Mouse (Mus musculus) cerebellum, adult 2 months (tissue): ENCODE measurements around the gene Sik1. TPM values are rescaled to one million over a fixed set of nuclear protein-coding genes. Genes with fewer than 3 reads are reported as not detected.

ENCODE experiments used
- DNase-seq, 2 experiments: peaks; one replicate each; pipeline ENCODE4 v3.0.0; 2021
- H3K27ac ChIP-seq: fragments of 200-500 bp; 2 replicates; pipeline ENCODE4 v1.5.1; 2012; ENCODE audit warnings: low read length, control low read depth, inconsistent platforms; ENCODE audit not compliant: insufficient read depth
- H3K27me3 ChIP-seq: fragments of 200-500 bp; 2 replicates; pipeline ENCODE4 v1.6.1; 2012; ENCODE audit warnings: inconsistent platforms, mild to moderate bottlenecking, low read length, moderate library complexity; ENCODE audit not compliant: control insufficient read depth, insufficient read depth
- H3K4me1 ChIP-seq: fragments of 200-500 bp; 2 replicates; pipeline ENCODE4 v1.6.1; 2011; ENCODE audit warnings: low read length; ENCODE audit not compliant: control insufficient read depth, insufficient read depth
- H3K4me3 ChIP-seq: fragments of 200-500 bp; replicated peaks from 2 replicates; pipeline ENCODE3; 2011; ENCODE audit warnings: mild to moderate bottlenecking, low read depth, low read length, control low read depth; ENCODE audit not compliant: insufficient read depth
- CTCF ChIP-seq: fragments of 200-500 bp; IDR thresholded peaks from 2 replicates; pipeline ENCODE4 v1.5.1; 2011; ENCODE audit warnings: low read depth, mild to moderate bottlenecking, control low read depth, low read length, moderate library complexity, borderline replicate concordance; ENCODE audit not compliant: insufficient read depth
- POLR2A ChIP-seq: fragments of 200-500 bp; IDR thresholded peaks from 2 replicates; pipeline ENCODE4 v1.6.1; 2011; ENCODE audit warnings: low read length, control low read depth, borderline replicate concordance; ENCODE audit not compliant: insufficient read depth
- WGBS: fragments of 180-500 bp; shearing (Covaris S2); methylation state at CpG from one replicate; pipeline ENCODE4 v1.1.7; 2018; 5-methylcytosine and 5-hydroxymethylcytosine counted together
- polyA plus RNA-seq: library from polyadenylated mRNA; depleted of rRNA; stranded (reverse); fragments of >200 nt; gene quantifications from 2 replicates; pipeline ENCODE4 v1.2.3, GENCODE M21; 2012

Sik1 gene
- polyA plus RNA-seq, 1 experiment, result 5.0 TPM

DNA sequence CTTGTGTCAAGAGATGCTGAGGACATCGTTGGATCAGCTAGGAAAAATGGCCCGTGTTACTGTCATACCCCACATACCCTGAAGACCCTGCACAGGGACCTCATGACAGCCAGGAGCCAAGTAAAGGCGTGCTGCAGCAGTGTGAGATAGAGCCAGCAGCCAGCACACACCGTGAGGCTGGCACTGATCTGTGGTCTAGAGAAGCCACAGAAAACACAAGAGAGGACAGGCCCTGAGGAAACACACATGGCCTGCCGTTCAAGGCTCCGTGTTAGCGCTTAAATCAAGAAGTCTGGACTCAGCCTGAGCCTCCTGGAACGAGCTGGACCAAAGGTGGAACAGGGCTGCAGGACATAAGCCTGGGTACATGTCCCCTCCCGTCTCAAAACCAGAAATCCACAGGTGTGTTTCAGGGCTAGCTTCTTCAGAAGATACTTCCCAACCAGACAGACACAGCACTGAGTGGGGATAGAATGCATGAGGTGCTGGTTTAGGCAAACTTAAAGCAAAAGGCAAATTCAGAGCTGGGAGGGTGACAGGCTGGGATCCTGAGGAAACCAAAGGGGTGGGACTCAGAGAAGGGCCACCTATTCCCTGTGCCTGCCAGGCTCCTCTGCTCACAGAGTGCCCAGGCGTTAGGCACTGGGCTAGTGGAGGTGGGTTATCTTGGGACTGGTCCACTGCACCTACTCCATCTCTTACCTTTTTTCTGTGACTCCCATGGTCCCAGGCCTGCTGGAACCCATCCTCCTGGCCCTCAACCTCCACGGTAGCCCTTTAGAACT is 9.3 kb upstream of the Sik1 start:
- Histone ChIP-seq H3K27ac (no peak overlapping the region), H3K27me3 (no peaks in the 10 kb centered on the region), H3K4me1 (no peaks in the 10 kb centered on the region), H3K4me3 (no peak overlapping the region)
- no peak for DNase-seq
- whole genome bisulfite sequencing, result 62% methylated on average over 11 of the region's 11 CpGs
- TF ChIP-seq CTCF (no peak), POLR2A (no peak)

GRCm38 (mm10) chr17:31863151-31863815 is 7.7 kb upstream of the Sik1 start:
- Histone ChIP-seq H3K27me3 (no peaks in the 10 kb centered on the region), H3K4me3 (no peak overlapping the region), H3K27ac (no peak overlapping the region), H3K4me1 (no peaks in the 10 kb centered on the region)
- TF ChIP-seq POLR2A, result no peak
- TF ChIP-seq CTCF, result no peak
- DNase-seq, result no peak
- WGBS, result 78% methylated on average over 10 of the region's 10 CpGs

- WGBS, result 74% methylated on average over 6 of the region's 6 CpGs
- Histone ChIP-seq H3K4me3 (no peak overlapping the region), H3K27me3 (no peaks in the 10 kb centered on the region), H3K4me1 (no peaks in the 10 kb centered on the region), H3K27ac (no peak overlapping the region)
- TF ChIP-seq CTCF (no peak), POLR2A (no peak)
- DNase-seq, result no peak
Observed at GRCm38 (mm10) chr17:31862136-31862535, 6.5 kb upstream of the Sik1 start.

- no peak overlapping the region for H3K27ac ChIP-seq
- TF ChIP-seq POLR2A, result no peak
- TF ChIP-seq CTCF, result no peak
- no peak for DNase-seq
- no peaks in the 10 kb centered on the region for H3K4me1 ChIP-seq
- H3K27me3 ChIP-seq, result no peaks in the 10 kb centered on the region
- 88% methylated on average over 5 of the region's 5 CpGs for WGBS
- H3K4me3 ChIP-seq, result no peak overlapping the region
Observed at GRCm38 (mm10) chr17:31861661-31862060, 6.1 kb upstream of the Sik1 start.

DNA sequence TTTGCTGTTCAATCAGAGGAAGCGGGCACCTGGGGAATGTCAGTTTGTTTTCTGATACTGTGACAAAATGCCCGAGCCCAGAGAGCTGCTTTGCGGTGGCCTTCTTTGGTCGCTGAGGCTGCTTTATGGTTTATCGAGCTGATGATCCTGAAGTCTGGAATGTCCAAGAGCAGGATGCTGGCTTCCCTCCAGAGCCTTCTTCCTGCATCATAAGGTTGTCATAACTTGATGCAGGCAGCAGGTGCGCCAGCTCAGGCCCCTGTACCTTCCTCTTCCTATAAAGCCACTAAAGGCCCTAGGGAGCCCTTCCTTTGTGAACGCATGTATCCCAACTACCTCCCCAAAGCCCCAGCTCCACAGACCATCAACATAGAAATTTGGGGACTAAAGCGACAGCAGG is 5.3 kb upstream of the Sik1 start:
- TF ChIP-seq POLR2A (no peak), CTCF (no peak)
- WGBS, result 87% methylated on average over 8 of the region's 8 CpGs

GRCm38 (mm10) chr17:31859367-31859766 is 3.8 kb upstream of the Sik1 start:
- Histone ChIP-seq H3K27me3 (no peaks in the 10 kb centered on the region), H3K4me1 (no peaks in the 10 kb centered on the region), H3K27ac (no peak overlapping the region), H3K4me3 (no peak overlapping the region)
- WGBS, result 87% methylated on average over 2 of the region's 2 CpGs
- no peak for DNase-seq
- TF ChIP-seq POLR2A, result no peak
- TF ChIP-seq CTCF, result no peak

More for the DNA sequence above, 5.3 kb upstream of the Sik1 start:
- Histone ChIP-seq H3K27me3 (no peaks in the 10 kb centered on the region), H3K4me1 (no peaks in the 10 kb centered on the region), H3K4me3 (no peak overlapping the region), H3K27ac (no peak overlapping the region)
- DNase-seq, result no peak

GRCm38 (mm10) chr17:31858786-31859185 is 3.2 kb upstream of the Sik1 start:
- Histone ChIP-seq H3K4me1 (no peaks in the 10 kb centered on the region), H3K27me3 (no peaks in the 10 kb centered on the region), H3K4me3 (no peak overlapping the region), H3K27ac (no peak overlapping the region)
- WGBS, result 93% methylated on average over 2 of the region's 2 CpGs
- DNase-seq, result no peak
- TF ChIP-seq POLR2A (no peak), CTCF (no peak)
